Mouse (Mus musculus) urinary bladder, adult 2 months (tissue): ENCODE results near the gene Fbp2. TPM values are rescaled to one million over a fixed set of nuclear protein-coding genes. Genes with fewer than 3 reads are reported as not detected.

Source experiments
- DNase-seq: peaks from one replicate; pipeline ENCODE4 v3.0.0; 2022; ENCODE audit warnings: low spot score
- polyA plus RNA-seq: library from polyadenylated mRNA; depleted of rRNA; stranded (reverse); fragments of >200 nt; gene quantifications from 2 replicates; pipeline ENCODE4 v1.2.3, GENCODE M21; 2012; rRNA removed

Gene Fbp2
- 29.3 and 33.6 TPM in 2 replicates for polyA plus RNA-seq

DNA sequence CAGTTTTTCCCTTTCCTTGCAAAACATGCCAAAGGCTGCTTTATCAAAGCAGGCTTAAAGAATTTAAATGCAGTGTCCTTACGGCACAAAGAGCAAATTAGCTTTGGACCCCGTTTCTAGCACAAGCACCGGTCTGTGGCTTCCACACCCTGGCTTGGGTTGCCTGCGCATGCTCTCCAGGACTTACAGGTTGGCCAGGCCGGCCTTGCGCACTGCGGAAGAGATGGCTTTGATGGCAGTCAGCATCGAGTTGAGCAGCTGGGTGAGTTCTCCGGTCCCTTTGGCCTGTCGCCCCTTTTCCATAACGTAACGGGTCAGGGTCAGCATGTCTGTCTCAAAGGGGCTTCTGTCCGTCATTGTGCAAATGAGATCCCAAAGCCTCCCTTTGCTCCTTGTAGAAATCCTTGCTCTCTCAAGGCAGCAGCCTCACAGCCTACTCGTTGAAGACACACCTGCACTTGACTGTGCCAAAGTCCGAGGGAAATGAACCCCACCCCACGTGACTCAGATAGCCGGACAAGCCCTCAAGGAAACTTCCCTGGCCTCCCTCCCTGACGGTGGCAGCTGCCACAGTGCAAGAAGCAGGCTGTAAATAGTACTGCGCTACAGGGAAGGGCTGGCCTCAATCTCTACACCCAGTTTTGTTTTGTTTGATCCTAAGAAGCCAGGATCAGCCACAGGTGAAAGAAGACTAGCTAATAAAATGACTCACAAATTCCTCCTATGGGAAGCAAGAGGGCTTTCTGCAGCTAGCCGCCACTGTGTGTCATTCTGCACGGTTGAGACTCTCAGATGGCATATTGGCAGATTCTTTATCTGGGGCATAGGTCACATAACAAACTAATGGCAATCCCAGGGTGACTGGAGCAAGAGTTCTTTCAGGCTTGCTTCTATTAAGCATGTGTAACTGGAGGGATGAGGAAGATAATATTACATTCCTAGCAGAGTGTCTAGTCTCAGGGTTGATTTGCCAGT lies at the start of gene Fbp2:
Gene Fbp2 (minus strand): TSS at position 482 of the 975 bp plus-strand sequence.
- no peak for DNase-seq

DNA sequence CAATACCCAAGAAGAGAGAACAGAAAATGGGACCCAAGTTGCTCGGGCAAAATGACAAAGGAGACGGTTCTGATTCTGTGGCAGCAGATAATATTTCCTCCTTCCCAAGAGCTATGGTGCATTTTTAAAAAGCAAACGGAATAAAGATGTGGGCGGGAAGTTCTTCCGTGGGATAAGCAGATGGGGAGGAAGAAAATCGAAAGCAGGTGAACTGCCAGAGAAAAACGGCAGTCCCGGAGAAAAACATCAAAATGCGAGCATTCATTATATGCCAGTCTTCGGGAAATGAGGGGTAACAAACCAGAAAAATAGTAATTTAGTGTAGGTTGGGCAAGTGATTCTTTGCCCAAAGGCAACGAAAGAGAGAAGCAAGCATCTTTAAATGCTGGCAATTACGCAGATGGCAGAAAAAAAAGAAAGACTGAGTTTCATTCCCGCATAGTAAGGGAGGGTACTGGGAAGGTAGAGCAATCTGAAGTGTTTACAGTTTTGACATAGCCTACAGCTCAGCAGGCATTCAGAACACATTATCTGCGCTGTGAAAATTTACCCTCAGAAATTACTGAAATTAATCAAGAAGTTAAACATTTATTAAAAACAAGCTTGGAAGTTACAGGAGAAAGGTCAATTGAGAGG lies 49.4 kb upstream of the Fbp2 start:
- no peak for DNase-seq

DNA sequence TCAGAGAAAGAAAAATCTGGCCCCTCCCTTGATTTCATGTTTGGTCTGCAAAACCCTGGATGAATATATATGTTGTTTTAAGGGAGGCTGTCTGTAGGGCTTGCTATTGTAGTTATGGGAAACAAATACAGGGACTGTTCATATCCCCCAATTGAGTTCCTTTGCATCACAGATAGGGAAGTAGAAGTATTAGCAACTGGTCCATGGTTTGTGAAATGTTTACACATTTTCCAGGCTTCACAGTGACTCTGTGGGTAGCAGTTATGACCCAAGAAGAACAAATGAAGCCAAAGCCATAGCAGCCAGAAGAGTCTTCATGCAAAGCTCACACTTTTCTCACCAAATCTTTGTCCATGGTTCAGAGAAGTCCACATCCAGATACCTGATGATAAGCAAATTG lies 42.9 kb upstream of the Fbp2 start:
- no peak for DNase-seq

DNA sequence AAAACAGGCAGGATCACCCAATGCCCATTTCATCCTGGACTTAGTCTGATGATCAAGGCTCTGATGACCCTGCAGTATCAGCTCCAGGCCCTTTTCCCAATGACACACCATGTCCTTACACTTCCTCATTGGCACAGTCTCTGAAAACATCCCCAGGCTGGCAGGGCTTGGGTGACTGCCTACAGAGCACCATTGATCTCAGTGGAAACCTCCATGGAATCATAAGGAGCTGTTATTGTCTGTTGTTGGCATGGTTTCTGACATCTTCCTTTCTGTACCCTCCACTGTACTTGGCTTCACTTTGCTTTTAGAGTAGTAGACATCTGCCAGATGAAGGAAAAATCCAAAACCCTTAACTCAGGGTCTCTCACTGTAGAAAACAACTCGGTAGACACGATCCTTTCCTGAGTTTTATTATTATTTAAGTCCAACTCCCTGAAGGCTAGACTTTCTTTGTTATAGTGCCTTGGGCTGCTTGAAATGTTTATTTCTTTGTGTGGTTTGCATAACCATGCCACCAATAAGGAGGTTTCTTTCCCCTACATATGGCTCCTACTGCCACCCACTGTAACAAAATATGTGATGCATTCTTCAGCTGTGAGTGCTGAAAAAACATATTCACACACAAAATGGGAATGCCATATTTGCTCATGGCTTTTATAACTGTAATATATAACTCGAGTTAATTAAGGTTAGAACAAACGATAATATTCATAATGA lies 39.9 kb upstream of the Fbp2 start:
- DNase-seq: no peak

DNA sequence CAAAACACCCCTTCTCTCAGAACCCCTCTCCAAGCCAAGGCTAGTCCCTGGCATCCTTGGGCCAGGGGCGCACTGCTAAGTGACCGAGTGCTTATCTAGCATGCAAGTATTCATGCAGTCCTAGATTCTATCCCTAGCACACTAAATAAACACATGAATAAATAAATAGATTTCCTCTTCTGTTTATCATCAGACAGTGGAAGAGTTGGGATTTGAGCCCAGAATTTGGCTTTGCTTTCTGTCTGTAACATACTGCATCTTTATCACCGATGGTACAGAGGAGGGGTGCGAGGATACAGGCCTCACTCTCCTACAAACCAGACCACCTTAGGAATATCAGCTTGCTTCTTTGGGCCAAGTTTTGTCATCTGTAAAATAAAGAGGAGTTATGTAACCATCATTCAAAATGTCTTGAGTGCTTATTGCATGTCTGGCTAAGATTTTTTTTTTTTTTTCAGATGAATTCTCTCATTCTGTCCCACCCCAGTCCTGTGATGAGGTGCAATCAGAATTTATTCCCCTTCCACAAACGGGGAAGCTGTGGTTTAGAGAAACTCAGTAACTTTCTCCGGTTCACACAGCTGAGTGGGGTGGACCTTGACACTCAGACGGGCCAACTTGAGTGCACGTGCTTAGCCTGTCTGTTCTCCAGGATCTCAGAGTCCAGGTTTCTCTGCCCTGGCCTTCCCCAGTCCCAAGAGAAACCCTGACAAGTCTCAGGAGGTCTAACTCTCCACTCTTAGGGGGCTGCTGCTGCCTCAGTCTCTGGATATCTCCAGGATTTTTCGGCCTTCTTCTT lies 35.0 kb upstream of the Fbp2 start:
- DNase-seq: no peak

DNA sequence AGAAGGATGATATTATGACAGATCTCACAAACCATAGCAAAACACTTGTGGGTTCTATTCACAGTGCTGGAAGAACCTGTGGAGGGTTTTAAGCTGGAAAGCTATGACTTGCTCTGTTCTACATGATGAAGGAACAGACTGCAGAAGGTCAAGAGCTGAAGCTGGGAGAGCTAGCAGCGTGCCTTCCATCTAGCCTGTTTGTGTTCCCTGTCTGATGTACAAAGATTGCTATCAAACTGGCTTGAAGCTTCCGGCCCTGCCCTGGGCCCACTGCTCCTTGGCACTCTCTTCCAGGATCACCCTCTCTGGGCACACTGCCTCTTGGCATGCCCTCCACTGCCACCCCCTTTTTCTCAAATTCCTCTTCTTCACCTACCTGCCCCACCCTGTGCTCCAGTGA lies 31.1 kb upstream of the Fbp2 start:
- no peak for DNase-seq

DNA sequence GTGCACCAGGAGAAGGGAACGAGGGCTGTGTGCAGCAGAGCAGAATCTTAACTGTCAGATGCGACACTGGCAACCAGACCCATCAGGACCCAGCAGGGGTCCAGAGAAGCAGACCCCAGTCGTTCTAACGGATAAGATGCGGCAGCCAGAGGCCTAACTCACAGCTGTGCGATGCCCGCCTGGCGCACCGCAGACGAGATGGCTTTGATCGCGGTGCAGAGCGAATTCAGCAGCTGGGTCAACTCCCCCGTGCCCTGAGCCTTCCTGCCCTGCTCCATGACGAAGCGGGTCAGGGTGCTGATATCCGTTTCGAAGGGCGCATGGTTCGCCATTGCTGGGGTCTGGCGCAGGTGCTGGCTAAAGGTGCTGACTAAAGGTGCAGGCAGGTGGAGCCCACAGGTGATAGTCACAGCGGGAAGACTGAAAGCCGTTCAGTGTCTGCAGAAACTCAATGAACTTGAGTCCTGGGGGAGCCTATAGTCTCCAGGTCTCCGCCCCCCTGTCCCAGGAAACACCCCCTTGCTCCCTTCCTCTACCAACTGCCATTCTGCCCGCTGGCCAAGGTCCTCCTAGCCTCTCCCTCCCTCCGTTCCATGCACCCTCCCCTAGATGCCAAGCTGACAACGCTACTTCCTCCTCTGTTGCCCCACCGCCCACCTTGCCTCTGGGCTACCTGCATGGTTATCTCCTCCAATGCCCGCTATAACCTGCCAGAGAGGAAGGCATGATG lies 29.7 kb upstream of the Fbp2 start, which contains the start of gene Fbp1:
Gene Fbp1 (minus strand): TSS at position 571 of the 730 bp plus-strand sequence.
- DNase-seq: peak; percentile 29

DNA sequence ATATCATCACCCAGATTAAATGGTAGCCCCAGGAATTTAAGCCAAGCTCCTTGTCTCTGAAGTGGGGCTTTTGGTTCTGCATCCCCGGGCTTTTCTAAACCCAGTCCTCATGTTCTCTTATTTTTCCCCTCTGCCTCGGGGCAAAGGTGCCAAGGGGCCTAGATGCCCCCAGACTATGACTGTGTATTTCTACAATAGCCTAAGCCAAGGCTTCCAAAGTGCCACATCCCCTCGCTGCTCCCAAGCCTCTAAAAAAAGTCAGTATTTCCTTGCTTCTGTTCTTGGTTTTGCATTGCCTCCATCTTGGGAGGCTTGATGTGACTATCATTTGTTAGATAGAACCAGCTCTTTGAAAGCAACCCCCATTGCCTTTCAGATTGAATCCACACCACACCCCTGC lies 26.3 kb upstream of the Fbp2 start:
- DNase-seq: no peak

DNA sequence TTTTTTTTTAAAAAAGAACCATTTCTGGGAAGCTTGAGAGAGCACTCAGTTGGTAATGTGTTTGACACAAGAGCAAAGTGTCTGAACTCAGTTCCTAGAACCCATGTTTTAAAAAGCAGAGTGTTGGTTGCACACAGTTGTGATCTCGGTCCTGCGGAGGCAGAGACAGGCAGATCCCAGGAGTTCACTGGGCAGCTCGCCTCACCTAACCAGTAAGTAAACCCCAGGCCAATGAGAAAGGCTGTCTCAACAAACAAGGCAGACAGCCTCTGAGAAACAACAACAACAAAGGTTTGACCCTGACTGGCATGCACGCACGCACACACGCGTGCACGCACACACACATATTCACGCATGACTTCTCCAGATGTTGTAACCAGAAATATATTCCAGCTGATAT lies 25.7 kb upstream of the Fbp2 start:
- no peak for DNase-seq

DNA sequence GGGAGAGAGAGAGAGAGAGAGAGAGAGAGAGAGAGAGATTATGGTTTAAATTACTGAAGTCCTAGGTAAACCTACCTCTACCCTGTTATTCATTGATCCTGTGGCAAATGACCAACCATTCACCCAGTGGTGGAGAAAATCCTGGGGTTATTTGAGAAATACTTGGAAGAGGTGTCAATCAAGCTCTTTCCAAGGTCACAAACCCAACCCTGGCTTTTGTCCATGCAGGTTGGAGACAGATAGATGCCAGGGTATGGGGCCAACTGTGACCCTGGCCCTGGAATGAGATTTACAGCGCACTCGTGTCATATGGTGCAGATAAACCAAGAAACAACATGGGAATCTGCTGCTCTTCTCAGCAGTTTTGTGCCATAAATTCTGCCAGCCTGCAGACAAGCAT lies 25.2 kb upstream of the Fbp2 start:
- no peak for DNase-seq

DNA sequence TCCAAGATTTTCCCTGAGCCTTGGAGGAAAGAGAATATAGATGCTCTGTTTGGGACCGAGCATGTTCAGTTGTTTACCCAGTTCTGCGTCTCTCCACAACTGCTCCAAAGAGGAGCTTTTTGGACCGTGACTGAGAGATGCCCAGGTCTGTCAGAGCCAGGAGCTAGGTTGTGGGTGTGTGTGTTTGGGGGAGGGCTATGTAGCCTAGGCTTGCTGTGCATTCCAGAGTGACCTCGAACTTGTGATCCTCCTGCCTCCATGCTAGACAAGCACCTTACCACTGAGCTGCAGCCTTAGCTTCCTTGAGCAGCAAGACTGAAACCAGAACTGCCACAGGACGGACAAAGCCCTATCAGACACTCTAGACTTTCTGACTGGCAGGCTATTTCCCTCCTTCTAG lies 24.6 kb upstream of the Fbp2 start:
- DNase-seq: no peak

DNA sequence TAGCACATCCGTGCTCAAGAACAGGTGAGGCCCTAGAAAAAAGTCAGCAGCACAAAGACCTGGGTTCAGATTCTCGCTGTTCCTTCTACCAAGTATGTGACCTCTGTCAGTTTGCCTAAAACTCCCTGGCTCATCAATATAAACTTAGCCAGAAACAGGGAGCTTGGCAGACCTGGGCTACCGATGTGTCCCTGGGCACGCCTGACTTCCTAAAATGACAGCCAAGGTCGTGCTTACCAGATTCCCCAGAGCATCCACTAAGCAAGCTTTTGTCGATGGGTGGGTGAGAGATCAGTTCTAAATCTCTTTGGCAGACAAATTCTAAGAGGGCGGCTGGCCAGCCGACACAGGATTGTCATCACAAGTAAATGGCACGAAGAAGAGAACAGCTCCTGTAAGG lies 23.1 kb upstream of the Fbp2 start:
- no peak for DNase-seq

DNA sequence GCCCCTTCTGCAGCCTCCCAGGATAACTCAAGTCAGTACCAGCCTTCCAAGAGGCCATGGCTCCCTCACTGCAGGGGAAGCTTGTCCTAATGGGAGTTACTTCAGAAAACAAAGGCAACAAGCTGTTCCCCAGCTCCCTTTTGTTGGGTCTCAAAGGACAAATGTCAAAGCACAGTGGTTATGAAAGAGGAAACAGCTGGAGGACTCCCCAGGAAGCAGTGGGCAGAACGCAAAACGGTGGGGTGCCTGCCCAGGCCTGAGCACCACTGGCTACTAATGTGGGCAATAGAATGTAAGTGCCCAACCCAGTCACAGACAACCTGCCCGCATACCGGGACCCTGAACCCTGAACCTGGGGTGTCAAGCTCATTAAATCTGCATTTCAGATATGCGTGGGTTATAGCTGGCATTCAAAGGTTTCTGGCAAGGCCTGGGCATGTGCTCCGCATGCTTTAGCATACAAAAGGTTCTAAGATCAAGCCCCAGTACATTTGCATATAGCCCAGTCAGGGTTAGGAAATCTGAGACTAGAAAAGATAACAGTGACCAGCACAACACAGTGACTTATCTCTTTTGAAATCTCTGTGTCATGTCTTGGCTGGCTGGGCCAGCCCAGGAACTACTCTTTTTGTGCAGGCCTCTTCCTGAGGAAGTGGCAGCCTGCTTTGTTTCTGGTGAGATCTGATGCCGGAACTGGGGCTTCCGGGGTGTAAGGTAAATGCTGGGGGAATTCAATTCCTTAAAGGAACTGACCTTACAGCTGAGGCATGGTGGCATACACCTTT lies 21.8 kb upstream of the Fbp2 start:
- no peak for DNase-seq

DNA sequence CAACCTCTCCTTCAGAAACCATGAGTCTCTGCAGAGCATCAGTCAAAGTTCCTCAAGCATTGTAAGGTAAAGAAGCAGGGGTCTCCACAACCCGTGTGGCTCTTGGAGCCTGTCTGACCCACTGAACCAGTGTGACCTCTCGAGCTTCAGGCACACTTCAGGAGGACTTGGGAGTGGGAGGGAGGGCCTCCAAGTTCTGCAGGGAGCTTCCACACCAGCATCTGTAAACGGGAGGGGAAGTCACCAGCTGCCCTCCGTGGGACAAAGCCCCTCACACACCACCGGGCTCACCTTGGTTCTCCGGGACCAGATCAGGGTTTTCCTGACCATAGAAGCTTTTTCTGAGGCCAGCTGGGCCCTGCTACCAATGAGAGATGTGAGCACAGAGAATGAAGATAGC lies 21.2 kb upstream of the Fbp2 start:
- DNase-seq: no peak

DNA sequence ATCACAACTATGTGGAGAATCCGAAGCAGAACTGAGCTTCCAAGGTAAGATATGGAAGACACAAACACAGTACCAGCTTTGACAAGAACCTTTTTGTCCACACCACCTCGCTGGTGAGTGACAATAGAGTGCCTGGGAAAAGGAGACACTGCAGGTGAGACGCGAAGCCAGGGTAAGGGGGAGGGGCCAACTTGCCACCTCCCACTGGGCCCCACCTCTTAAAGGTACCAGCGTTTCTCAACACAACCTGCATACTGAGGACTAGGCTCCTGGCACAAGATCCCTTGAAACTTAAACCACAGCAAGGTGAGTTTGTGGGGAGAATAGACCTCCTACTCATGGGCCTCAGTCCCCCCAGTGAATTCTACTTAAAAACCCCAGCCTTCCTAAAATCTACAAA lies 19.0 kb upstream of the Fbp2 start:
- no peak for DNase-seq

DNA sequence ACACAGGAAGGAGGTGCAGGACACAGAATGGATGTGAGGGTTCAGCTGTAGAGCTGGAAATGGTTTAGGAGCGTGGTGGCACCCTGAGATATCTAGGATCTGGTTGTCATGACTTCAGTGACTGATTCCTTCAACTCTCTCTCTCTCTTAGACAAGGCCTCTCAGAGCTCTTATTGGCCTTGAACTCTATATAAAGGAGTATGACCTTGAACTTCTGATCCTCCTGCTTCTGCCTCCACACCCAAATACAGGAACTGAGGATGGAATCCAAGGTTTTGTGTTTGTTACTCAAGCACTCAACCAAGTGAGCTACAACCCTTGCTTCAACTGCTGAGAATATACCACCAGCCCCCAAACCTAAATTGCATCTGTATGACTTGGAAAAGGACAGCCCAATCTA lies 17.9 kb upstream of the Fbp2 start:
- DNase-seq: no peak

DNA sequence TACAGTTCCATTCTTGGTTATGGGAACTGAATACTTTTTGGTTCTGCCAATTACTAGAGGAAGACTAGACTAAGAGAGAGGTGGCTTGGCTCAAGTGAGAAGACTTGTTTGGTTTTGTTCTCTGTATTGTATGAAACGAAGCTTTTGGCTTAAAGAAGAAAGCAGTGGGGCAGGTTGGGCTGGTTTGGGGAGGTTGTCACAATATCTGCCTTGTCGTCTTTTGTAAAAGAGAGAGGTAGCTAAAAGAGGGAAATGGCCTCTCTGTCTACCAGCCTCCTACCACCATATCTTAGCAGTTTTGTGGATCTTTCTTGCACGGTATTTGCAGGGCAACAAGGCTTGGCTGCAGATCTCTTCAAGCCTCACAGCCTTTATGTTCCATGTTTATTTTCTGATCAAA lies 14.0 kb upstream of the Fbp2 start:
- no peak for DNase-seq

DNA sequence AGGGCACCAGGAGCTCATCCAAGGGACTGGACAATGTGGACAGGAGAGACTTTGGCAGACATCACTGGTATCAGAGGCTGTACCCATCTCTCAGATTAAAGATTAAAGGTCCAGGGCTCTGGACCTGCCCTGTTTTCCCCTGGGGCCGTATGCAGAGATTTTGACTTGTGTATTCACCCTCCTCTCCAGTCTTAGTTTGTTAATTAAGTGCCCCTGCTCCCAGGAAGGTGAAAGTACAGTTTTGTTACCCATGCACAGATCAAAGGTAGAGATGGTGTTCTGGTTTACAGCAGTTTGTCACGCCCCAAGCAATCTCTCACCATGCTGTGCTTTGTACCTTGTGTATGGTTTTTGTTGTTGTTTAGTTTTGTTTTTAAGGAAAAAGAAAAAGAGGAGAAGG lies 12.4 kb upstream of the Fbp2 start:
- DNase-seq: no peak

DNA sequence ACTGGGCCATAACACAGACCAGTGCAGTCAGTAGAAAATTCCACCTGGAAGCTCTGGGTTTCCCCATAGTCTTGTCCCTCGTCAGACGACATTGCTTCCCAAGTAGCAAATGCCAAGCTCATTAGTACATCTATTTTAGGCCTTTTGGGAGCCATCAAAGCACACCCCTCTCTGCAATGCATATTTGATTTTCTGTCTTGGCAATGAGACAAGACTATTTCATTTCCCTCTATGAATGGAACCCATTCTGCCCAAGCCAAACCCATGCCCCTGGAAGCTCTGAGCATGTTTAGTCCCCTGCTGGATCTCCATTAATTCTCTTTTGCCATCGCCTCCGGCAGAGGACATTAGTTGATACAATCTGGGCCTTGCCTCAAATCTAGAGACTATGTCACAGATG lies 8.6 kb upstream of the Fbp2 start:
- DNase-seq: no peak

DNA sequence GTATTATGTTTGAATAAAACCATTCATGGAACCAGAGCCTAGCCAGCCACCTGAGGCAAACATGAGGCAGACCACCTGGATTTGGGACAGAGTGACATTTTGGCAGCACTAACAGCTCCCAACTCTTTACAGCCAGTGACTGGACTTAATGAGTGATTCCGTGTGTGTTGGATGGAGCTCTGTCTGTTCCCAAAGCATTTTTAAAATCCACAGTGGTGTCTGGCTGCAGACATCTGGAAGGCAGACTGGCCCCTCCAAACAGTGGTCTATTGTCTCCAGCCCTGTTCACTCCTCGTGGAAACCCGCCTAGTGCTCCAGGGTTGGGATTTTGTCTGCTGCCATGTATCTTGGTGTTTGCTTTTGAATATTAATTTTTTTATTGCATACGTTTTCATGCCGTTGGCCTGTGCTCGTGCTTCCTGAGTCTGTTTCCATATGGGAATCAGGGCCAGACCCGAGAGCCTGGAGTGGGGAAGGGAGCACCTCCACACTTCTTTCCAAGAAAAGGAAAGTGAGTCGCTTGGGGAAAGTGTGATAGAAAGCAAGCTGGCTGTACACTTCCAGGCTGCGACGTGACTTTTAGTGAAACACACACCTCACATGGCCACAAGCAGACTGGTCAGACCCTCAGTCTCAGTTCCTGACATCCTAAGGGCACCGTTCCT lies 7.6 kb upstream of the Fbp2 start:
- no peak for DNase-seq
